Mouse (Mus musculus) CD4-positive helper T cell, adult 2 months (primary cell): ENCODE measurements around the gene Scamp3.
"Not testable (repeated sequence)": the region's sequence is repeated elsewhere in the genome, so short reads cannot be mapped to it uniquely, and the experiment has no call there.

Source experiments
- DNase-seq: peaks from one replicate; pipeline ENCODE4 v3.0.0-alpha.2; 2012; ENCODE audit warnings: low read depth, missing footprints, low spot score

The Scamp3 gene

GRCm38 (mm10) chr3:89177242-89178106, at the start of gene Scamp3:
Gene Scamp3, plus strand, starts transcription at chr3:89177473.
- peak; percentile 98 for DNase-seq

GRCm38 (mm10) chr3:89129908-89130307, 47.4 kb upstream of the Scamp3 start:
- DNase-seq: no peak

GRCm38 (mm10) chr3:89131816-89132215, 45.5 kb upstream of the Scamp3 start:
- DNase-seq: no peak

GRCm38 (mm10) chr3:89132285-89133062, 44.8 kb upstream of the Scamp3 start:
- DNase-seq: peak; percentile 17

- DNase-seq: no peak
These were observed 44.2 kb upstream of the Scamp3 start for GRCm38 (mm10) chr3:89133063-89133450.

GRCm38 (mm10) chr3:89133752-89134151, 43.5 kb upstream of the Scamp3 start:
- no peak for DNase-seq

GRCm38 (mm10) chr3:89135958-89136357, 41.3 kb upstream of the Scamp3 start, which contains the start of gene Pklr:
Gene Pklr, plus strand, starts transcription at chr3:89136142.
- no peak for DNase-seq

- no peak for DNase-seq
These were observed 40.9 kb upstream of the Scamp3 start for GRCm38 (mm10) chr3:89136365-89136764.

- DNase-seq: no peak
These were observed 32.5 kb upstream of the Scamp3 start for GRCm38 (mm10) chr3:89144821-89145220.

GRCm38 (mm10) chr3:89145566-89145965, 31.7 kb upstream of the Scamp3 start:
- no peak for DNase-seq

- DNase-seq: no peak
These were observed 29.9 kb upstream of the Scamp3 start for GRCm38 (mm10) chr3:89147101-89147978.

GRCm38 (mm10) chr3:89147979-89148311, 29.3 kb upstream of the Scamp3 start:
- peak; percentile 16 for DNase-seq

GRCm38 (mm10) chr3:89148567-89148966, 28.7 kb upstream of the Scamp3 start:
- no peak for DNase-seq

- no peak for DNase-seq
These were observed 25.0 kb upstream of the Scamp3 start for GRCm38 (mm10) chr3:89152084-89152835.

- DNase-seq: no peak
These were observed 20.3 kb upstream of the Scamp3 start for GRCm38 (mm10) chr3:89156951-89157350.

- DNase-seq: no peak
These were observed 18.6 kb upstream of the Scamp3 start for GRCm38 (mm10) chr3:89158651-89159050.

- DNase-seq: peak; percentile 32
These were observed 18.1 kb upstream of the Scamp3 start for GRCm38 (mm10) chr3:89159211-89159610.

- peak; percentile 94 for DNase-seq
These were observed 17.5 kb upstream of the Scamp3 start, which contains the start of gene Hcn3 for GRCm38 (mm10) chr3:89159616-89160344. Gene Hcn3, minus strand, starts transcription at chr3:89160196.

- not testable (repeated sequence) for DNase-seq
These were observed 16.1 kb upstream of the Scamp3 start for GRCm38 (mm10) chr3:89161207-89161606.

GRCm38 (mm10) chr3:89161786-89162185, 15.5 kb upstream of the Scamp3 start:
- no peak for DNase-seq
